Mouse (Mus musculus): ENCODE measurements around the gene Ly6g5c. TPM values are rescaled to one million over a fixed set of nuclear protein-coding genes. Genes with fewer than 3 reads are reported as not detected.
"Not testable (repeated sequence)": the region's sequence is repeated elsewhere in the genome, so short reads cannot be mapped to it uniquely, and the experiment has no call there.

Ly6g5c gene
- total RNA-seq, 4 experiments from 2014 or later: not detected

DNA sequence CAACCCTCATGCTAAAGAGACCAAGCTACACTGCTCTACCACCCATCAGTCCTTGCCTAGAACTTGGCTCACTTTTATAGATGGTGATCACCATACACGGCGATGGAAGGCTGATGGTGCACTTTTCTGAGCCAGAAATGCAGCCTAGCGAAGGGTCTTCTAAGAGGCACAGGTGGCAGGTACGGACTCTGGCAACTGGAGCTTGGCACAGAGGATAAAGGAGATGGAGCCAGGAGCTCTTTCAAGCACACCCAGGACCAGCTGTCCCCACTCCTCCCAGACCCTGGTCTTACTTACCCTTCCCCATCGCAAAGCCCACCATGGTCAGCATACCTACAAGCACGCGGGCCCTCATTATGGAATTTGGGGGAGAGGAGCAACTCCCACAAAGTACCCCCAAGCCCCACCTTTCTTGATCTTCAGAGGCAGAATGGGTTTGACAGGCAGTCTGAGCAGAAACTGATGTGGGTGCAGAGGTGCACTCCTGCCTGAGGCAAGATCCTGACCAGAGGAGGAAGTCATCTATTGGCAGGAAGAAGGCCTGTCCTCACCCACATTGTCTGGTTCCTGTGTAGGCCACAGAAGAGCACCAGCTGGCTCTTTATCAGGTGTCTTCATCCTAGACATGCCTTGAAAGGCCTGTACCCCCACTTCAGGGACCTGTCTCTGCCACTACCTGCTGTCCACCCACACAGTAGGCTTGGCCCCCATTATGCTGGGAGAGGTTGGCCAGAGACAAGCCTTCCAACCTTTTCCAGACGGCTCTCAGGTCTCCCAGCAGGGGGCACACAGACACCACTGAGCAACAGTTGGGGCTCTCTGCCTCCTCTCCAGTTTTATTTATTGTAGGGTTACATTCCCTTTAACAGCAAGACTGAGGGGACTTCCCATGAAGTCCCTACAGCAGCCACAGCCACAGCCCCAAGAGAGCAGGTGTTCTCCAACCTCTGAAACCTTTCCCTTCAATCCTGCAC, 7.3 kb downstream of the Ly6g5c start, which contains the start of gene Ly6g5b:
Gene Ly6g5b (minus strand): TSS at position 383 of the 974 bp plus-strand sequence.
- no peak for DNase-seq

DNA sequence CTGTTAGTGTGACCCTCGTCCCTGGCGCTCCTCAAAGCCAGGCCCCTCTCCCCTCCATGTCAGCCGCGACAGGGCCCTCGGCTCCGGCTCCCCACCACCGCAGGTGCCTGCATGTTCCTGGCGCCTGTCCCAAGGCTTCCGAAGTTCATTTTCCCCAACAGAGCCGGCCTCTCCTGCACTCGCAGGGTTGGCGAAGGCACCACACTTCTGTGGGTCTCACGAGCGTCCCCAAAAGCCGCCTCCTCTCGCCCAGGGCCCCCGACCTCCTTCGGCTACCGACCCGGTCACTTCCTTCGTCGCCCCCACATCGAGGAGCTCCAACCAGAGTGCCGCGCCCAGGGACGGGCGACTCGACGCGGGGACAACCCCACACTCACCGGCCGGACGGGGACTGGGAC, 12.7 kb downstream of the Ly6g5c start:
- no peak for DNase-seq

DNA sequence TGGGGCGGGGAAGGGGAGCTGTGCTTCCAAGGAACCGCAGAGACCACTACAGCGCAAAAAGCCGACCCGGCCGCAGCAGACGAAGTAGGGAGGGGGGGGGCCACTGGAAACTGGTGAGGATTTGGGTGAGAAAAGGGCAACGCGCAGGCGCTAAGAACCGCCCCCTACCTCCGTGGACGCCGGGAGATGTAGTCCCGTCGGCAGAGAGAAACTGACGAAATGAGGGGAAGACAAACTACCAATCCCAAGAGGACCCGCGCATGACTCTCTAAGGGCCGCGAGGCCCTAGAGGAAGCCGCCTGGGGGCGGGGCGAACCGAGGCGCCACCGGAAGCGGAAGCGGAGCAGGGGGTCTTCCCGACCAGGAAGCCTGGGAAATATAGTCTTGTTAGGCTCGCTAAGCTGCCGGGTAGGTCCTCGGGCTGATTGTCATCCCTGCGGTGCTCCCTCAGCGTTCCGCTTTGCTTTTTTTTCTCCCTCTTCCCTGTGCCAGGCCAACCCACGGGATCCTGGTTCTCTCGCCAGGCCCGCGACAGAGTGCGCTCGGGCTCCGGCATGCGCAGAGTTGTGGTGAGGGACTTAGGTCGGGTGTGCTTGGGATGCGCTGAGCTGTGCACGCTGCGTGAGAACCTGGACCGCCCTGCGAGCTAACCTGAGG, 13.2 kb downstream of the Ly6g5c start, which contains the start of gene Gpank1:
Gene Gpank1 (plus strand): TSS at position 313 of the 657 bp plus-strand sequence.
- peak; percentile 99 for DNase-seq

DNA sequence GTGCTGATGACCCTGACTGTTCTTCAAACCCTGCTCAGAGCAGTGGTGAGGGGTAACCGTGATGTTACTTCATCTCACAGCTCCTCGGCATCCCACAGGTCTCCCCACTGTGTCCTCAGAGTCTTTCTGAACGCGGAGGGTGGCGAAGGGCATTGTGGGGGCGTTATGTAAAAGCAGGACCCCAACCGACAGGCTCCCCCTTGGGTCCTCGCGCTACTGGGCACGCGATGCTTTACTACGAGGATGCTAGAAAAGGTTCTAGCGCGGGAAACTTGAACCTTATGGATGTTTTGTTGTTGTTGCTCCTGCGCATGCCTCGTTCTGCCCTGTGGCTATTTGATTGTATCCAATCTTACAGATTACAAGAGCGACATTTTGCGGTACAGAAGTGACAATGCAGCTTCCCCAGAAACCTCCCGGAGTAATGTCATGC, 13.8 kb downstream of the Ly6g5c start, which contains the start of gene Csnk2b:
Gene Csnk2b (minus strand): TSS at position 183 of the 433 bp plus-strand sequence.
- DNase-seq: no peak

DNA sequence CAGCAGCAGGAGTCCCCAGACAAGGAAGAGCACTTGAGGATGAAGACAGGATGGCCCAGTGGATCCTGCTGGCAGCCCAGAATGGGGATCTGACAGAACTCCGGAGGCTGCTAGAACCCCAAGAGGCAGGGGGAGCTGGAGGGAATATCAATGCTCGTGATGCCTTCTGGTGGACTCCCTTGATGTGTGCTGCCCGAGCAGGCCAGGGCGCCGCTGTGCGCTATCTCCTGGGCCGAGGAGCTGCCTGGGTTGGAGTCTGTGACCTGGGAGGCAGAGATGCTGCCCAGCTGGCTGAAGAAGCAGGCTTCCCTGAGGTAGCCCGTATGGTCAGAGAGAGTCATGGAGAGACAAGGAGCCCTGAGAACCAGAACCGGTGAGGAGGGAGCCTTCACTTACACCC, 15.2 kb downstream of the Ly6g5c start:
- not testable (repeated sequence) for DNase-seq

DNA sequence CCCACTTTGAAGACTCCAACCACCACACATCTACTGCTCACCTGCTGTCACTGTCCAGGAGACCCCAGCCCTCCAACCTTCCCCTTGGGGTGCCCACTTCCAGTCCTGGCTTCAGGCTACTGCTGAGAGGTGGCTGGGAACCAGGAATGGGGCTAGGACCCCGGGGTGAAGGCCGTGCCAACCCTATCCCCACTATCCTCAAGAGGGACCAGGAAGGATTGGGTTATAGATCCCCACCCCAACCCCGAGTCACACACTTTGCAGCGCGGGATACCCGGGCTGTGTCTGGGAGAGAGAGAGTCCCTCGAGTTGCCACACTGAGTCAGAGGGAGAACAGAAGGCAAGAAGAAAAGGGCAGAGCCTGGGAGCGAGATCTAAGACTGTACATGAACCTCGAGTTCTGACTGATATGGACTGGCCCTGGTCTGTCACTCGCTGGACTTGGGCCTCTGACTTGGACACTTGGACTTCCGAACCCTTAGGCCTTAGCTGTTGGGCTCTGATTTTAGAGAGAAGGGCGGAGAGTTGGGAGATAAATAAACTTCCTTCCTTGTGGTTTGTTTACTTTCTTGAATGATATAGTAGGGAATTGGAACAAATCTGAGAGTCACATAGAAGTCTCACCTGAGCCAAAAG, 16.3 kb downstream of the Ly6g5c start:
- not testable (repeated sequence) for DNase-seq

DNA sequence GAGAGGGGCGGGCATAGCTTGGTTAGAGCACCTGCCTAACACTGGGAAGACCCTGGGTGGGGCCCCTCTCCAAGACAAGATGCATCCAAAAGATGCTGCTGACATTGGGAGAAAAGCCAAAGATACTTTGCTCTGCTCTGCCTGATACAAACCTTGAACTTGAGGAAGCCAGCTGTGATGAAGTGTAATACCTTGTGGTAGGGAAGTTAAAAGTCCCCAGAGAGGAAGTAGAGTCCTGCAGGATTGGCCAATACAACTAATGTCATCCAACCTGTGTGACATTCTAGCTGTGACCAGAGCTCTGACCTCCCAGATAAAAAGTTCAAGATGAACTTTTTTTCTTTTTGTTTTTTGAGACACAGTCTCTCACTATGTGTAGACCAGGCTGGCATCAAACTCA, 17.0 kb downstream of the Ly6g5c start:
- DNase-seq: no peak

DNA sequence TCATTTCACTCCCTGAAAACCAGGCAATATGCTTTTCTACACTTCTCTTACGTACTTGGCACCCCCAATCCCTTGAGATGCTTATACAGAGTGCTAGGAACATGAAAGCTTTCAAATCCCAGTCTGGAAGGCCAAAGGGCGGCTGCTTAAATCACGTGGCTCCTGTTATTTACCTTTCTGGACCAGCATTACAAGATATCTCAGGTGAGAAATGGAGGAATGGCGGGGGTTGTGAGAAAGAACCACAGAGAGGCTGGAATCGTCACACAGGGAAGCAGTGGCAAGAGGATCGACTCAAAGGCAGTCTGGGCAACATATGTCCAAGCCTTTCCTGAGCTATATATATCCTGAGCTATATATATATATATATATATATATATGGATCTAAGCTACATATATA, 17.5 kb downstream of the Ly6g5c start:
- no peak for DNase-seq

DNA sequence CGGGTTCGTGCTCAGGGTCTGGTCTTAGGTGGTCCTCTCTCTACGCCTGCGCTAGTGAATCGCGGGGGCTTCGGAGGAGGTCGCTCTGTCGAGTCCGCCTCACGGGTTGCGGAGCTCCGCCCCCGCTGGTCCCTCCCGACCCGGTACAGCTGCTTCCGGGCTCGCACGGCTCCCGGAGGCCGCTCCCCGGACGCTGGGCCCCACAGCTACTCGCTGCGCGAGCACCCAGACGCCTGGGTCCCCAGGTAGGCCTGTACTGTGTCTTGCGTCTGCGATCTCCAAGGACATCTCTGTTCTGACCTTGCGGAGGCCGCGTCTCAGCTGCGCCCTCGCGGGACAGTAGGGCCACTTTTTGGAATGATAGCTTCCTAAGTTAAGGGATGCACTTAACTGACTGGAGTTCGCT, 18.1 kb downstream of the Ly6g5c start, which contains the start of gene D17H6S53E:
Gene D17H6S53E (plus strand): TSS at position 168 of the 406 bp plus-strand sequence.
- DNase-seq: peak; percentile 71

DNA sequence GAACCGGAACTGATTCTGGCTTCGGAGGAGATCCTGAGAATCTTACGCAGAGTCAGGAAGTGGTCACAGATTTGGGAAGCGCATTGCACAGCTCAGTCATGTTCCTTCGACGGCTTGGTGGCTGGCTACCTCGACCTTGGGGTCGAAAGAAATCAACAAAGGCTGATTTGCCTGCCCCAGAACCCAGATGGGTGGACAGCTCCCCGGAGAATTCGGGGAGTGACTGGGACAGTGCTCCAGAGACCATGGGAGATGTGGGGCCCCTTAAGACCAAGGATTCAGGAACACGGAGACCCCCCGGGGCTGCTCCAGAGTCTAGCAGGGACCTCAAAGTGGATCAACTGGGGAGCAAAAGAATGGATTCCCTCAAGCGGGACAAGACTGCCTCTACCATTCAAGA, 18.9 kb downstream of the Ly6g5c start:
- DNase-seq: no peak

DNA sequence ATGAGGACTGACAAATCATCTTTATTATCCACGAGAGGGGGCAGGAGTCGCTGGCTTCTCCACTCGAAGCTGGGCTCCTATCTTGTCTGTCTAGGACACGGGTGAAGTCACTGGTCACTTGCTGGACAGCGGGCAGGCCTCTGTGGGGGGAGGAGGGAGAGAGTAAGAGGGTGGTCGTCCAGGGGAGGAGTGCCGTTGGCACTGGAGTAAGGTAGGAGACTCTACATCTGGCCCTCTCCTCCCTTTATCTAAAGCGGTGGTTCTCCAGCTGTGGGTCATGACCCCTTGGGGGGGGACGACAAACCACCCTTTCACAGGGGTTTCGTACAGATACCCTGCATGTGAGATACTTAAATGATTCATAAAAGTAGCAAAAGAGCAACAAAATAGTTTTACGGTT, 20.9 kb downstream of the Ly6g5c start:
- no peak for DNase-seq

DNA sequence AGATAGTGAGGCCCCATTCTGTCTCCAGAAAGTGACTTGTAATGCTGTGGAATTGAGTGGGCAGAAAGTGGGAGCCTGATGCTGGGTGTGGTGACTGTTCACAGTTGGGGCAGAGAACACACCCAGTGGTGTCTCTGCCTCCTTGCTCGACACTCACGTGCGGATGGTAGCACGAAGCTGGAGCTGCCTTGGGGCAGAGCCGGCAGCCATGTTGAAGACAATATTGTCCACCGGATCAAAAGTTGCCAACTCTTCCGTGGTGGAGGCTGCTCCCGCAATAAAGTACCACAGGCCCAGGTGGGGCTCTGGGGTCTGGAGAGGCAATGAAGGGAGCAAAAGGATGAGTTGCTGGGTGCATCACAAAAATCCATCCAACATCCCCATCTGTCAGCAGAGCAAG, 23.0 kb downstream of the Ly6g5c start:
- DNase-seq: no peak

DNA sequence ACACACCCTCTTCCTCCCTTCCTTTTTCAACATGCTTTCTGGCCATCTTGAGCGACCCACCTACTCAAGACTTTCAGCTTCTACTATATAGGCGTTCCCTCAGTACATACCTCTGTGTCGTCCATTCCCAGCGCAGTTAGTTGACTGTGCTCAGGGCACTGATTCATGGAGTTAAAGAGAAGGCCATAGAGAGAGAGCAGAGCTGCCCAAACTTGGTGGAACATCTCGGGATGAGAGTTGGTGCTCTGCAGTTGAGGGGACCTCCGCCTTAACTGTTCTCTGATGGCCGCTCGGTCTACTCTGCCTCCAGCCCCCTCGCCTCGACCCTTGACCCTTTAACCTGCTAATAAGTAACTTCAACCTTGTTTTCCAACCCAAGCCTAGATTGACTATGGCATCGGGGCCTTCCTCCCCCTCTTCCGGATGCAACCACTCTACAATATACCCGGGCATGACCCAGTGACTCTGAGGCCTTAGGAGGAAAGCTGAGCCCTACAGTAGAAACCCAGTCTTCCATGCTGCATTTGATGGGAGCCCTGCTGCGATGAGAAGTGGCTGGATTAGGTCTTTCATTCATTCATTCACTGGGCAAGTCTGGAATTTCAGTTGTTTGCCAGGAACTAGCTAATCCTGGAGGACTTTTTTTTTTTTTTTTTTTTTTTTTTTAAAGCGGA, 23.6 kb downstream of the Ly6g5c start, which contains the start of gene Apom:
Gene Apom (minus strand): TSS at position 551 of the 674 bp plus-strand sequence.
- DNase-seq: no peak

DNA sequence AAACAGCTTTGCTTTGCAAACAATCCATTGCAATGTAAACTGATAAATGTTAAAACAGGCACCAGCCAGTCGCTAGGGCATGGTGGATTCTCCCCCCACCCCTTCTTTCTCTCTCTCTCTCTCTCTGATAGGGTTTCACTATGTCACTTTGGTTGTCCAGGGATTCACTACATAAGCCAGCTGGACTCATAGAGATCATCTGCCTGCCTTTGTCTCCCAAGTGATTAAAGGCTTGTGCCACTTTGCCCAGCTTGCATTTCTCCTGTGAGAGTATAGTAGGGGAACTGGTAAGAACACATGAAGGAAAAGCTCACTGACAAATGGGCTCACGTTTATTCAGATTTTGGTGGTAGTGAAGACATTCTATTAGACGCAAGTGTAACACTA, 24.1 kb downstream of the Ly6g5c start:
- DNase-seq: no peak

DNA sequence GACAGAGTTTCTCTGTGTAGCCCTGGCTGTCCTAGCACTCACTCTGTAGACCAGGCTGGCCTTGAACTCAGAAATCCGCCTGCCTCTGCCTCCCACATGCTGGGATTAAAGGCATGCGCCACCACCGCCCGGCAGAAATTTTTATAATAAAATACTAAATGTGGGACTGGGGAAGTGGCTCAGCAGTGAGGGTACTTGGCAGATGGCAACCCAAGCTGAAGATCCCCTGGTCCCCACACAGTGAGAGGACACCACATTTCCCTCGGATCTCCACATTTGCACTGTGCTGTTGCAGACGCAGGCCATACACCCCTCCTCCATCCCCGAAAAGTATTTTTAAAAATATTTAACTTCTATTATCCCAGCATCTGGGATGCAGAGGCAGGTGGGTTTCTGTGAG, 25.4 kb downstream of the Ly6g5c start:
- DNase-seq: no peak

DNA sequence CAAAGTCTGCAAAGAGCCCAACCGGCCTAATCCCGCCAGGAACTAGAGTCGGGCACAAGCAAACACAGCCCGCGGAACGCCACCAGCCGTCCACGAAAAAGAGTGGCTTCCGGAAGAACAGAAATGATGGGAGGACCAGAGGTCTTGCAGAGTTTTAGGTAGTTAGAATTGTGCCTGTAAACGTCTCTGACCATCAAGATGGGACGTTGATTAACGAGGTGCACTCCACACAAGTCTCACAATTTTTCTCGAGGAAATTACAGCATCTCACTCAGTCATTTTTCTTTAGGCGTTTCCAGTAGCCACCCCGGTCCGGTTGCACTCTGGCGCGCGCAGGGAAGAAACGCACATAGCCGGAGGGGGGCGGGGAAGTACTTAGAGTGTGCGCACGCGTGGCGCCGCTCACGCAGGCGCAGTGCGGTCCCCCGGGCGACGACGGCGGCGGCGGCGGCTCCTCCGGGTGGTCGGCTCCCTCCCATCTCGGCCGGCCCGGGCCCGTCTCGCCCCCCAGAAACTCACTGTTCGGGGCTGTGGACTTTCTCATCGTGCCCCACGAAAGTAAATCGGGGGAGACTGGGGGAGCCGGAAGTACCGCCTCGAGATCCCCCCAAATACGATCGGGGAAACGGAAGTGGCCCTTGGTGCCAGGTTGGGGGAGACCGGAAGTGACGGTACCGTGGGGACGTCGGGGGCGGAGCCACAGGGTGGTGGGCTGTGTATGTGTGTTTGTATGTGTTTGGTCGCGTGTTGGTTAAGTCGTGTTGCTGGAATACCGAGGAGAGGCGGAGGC, 26.9 kb downstream of the Ly6g5c start, which contains the start of gene Bag6:
Gene Bag6 (plus strand): TSS at position 378 of the 790 bp plus-strand sequence.
- peak; percentile 91 for DNase-seq

DNA sequence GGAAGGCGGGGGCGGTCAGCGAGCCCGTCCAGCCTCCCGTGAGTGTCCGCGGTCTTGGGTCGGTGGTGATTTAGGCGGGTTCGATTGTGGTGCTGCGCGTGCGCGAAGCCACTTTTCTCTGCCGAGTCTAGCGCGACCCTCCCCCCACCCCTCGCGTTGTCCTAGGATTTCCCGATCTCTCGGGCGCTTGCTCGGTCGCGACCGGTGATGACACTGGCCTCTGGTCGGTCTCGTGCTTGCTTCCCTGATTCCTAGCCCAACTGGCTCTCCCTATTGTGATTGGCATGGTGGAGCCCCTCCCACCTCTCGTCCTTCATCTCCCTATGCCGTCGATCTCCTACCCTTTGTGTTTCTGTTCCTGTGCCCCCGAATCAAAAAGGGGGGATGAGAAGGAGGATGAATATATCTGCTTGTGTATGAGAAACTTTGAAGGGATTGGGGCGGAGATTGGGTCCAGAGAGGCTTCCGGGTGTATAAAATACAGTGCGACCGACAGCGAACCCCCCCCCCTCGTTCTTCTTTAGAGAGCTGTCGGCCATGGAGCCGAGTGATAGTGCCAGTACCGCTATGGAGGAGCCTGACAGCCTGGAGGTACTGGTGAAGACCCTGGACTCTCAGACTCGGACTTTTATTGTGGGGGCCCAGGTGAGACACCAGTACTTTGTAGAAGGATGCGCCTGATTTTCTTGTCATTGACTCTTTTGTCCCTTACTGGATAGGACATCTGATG, 27.7 kb downstream of the Ly6g5c start:
- no peak for DNase-seq

DNA sequence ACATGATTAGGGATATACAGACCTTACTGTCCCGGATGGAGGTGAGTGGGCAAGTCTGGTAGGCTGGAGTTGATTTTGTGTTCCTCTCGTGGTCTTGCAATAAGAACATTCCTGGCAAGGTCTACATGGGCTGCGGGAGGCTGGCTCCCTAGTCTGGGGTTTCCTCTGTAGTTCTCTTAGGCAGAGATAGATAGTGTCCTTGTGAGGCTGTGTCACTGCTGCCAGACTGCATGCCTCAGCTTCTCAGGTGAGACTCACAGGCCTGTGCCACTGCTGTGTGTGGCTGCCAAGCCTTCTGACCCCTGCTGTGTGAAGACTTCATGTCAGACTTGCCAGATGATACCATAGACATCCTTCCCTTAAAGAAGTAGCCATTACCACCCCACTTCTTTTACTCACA, 31.2 kb downstream of the Ly6g5c start:
- DNase-seq: no peak

DNA sequence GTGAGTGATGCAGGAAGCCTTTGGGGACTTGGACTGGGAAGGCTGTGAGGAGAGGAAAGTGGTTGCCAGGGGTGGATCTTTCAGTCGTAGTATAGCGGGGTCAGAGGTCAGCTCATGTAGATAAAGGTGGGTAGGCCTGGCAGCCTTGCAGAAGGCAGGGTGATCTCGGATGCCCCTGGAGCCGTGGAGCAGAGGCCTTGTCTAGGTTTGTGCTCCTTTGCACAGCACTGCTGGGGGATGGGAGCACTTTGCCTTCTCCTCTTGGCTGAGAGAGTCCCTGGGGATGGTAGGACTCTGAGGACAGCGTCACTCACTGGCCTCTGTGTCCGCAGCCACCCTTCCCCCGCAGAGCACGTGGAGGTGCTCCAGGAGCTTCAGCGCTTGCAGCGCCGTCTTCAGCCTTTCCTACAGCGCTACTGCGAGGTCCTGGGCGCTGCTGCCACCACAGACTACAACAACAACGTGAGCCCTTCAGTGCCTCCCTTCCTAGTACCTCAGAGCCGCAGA, 32.5 kb downstream of the Ly6g5c start:
- no peak for DNase-seq

DNA sequence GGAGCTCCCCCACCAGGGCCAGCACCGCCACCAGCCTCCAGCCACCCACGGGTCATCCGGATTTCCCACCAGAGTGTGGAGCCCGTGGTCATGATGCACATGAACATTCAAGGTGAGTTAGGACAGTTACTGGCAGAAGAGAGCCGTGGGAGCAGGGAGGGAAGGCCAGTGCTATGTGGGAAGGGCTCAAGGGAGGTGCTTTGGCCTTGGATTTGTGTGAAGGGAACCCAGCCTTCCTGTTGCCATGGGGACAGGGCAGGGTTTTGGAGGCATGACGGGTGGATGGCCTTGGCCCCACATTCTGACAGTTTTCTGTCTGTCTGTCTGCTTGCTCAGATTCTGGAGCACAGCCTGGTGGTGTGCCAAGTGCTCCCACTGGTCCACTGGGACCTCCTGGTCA, 33.9 kb downstream of the Ly6g5c start:
- peak; percentile 93 for DNase-seq

Measured in adrenal gland, adult 8-10 months (tissue).